Mouse (Mus musculus) C2C12 (cell line): ENCODE results near the gene Mnd1.

ENCODE experiments used
- CEBPB ChIP-seq: IDR thresholded peaks from one replicate; pipeline ENCODE4 v1.6.1; 2011; ENCODE audit warnings: low read depth, mild to moderate bottlenecking, control low read depth, moderate library complexity
- CTCF ChIP-seq: IDR thresholded peaks from one replicate; pipeline ENCODE4 v1.5.1; 2011; ENCODE audit not compliant: control insufficient read depth, insufficient read depth, insufficient read length
- FOSL1 ChIP-seq: IDR thresholded peaks from one replicate; pipeline ENCODE4 v1.8.0; 2011; ENCODE audit warnings: mild to moderate bottlenecking, low read length; ENCODE audit not compliant: poor library complexity, insufficient read depth, severe bottlenecking
- MYOD1 ChIP-seq: IDR thresholded peaks from one replicate; pipeline ENCODE4 v1.6.1; 2011; ENCODE audit warnings: low read depth; ENCODE audit not compliant: control insufficient read depth, insufficient read length
- MYOG ChIP-seq: IDR thresholded peaks from one replicate; pipeline ENCODE4 v1.6.1; 2011; ENCODE audit not compliant: control insufficient read depth, insufficient read length; ENCODE audit errors: extremely low read depth
- USF1 ChIP-seq: IDR thresholded peaks from one replicate; pipeline ENCODE4 v1.6.1; 2011; ENCODE audit warnings: low read depth, mild to moderate bottlenecking, control low read depth, moderate library complexity

DNA sequence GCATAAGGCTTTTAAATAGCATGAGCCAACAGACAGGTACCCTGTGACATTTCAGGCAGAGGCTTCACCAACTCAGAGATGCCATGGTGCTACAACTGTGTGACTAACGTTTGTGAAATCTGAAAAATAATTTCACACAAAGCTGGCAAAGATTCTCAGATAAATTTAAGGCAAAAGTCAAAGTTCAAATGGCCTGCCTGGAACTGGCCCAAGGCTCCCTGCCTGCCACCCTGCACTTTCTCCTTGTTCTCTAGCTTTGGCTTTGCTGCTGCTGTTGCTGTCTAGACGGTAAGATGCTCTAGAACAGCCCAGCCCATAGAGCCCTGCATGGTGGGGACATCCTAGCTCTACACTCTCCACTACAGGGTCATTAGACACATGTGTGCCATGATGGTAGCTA lies 49.5 kb downstream of the Mnd1 start:
- no peak for TF ChIP-seq USF1
- TF ChIP-seq FOSL1: no peak
- no peak for TF ChIP-seq CTCF
- no peak for TF ChIP-seq CEBPB
- no peak for TF ChIP-seq MYOG
- no peak for TF ChIP-seq MYOD1
